Mouse (Mus musculus) regulatory T cell (primary cell): ENCODE measurements at regions not wholly inside any gene's neighbourhood (a gene's known extent, or its start where the extent isn't known, plus 50 kb on each side); places are given as distances from the start of the nearest gene placed in this dataset.

Experiments used
- in situ Hi-C: fragments of 300-600 bp; cut with MboI, MseI; formaldehyde crosslinking; loops from one replicate; pipeline ENCODE4 v1.15.1; 2025; ENCODE audit warnings: high pct_unique_total_duplicates

- in situ Hi-C loops: no loop called here
These were observed 78.4 kb upstream of the 1700025G04Rik start for GRCm38 (mm10) chr1:152168284-152168683.

GRCm38 (mm10) chr1:152167716-152168115 lies 77.8 kb upstream of the 1700025G04Rik start:
- in situ Hi-C loops: no loop called here

- in situ Hi-C loops: no loop called here
These were observed 75.6 kb upstream of the 1700025G04Rik start for GRCm38 (mm10) chr1:152165490-152165905.

GRCm38 (mm10) chr1:152164843-152165489 lies 75.0 kb upstream of the 1700025G04Rik start:
- in situ Hi-C loops: no loop called here

GRCm38 (mm10) chr1:152164212-152164611 lies 74.3 kb upstream of the 1700025G04Rik start:
- in situ Hi-C loops: no loop called here

GRCm38 (mm10) chr1:152152474-152152873 lies 62.5 kb upstream of the 1700025G04Rik start:
- in situ Hi-C loops: loop anchor here (5.0 kb wide), 1 partner anchor 105 kb away; no protein-coding TSS in a partner anchor

GRCm38 (mm10) chr1:152148731-152149130 lies 58.8 kb upstream of the 1700025G04Rik start:
- in situ Hi-C loops: no loop called here

GRCm38 (mm10) chr1:152140175-152140574 lies 50.2 kb upstream of the 1700025G04Rik start:
- in situ Hi-C loops: no loop called here
